Mouse (Mus musculus) stomach, postnatal 0 days (tissue): Measurements from ENCODE around the gene Txn2. TPM values are rescaled to one million over a fixed set of nuclear protein-coding genes. Genes with fewer than 3 reads are reported as not detected.

Experiments used
- ATAC-seq: fragments of 200-750 bp; cut with Nextera tagmentation; 2 replicates; pipeline ENCODE4 v1.8.0; 2017; ENCODE audit not compliant: low FRiP score, low TSS enrichment
- DNase-seq: peaks from one replicate; pipeline ENCODE4 v3.0.0-alpha.2; 2016; ENCODE audit warnings: low spot score
- H3K27ac ChIP-seq: fragments of 300-500 bp; sonication (generic); replicated peaks from 2 replicates; pipeline ENCODE4 v1.5.1; 2014; ENCODE audit warnings: mild to moderate bottlenecking, control low read depth
- H3K27me3 ChIP-seq: fragments of 300-500 bp; sonication (generic); 2 replicates; pipeline ENCODE4 v1.6.1; 2014; ENCODE audit warnings: low read length; ENCODE audit not compliant: control insufficient read depth, insufficient read depth
- H3K36me3 ChIP-seq: fragments of 300-500 bp; sonication (generic); 2 replicates; pipeline ENCODE4 v1.6.1; 2014; ENCODE audit warnings: low read length, mixed read lengths; ENCODE audit not compliant: control insufficient read depth, insufficient read depth
- H3K4me1 ChIP-seq: fragments of 300-500 bp; sonication (generic); replicated peaks from 2 replicates; pipeline ENCODE4 v1.6.1; 2014; ENCODE audit warnings: antibody characterized with exemption; ENCODE audit not compliant: control insufficient read depth, insufficient read depth
- H3K4me2 ChIP-seq: fragments of 300-500 bp; sonication (generic); replicated peaks from 2 replicates; pipeline ENCODE4 v1.6.1; 2014; ENCODE audit warnings: low read depth, mild to moderate bottlenecking, control low read depth, moderate library complexity
- H3K4me3 ChIP-seq: fragments of 300-500 bp; sonication (generic); 2 replicates; pipeline ENCODE4 v1.5.1; 2014; ENCODE audit warnings: low read depth, low read length, control low read depth
- H3K9ac ChIP-seq: fragments of 300-500 bp; sonication (generic); 2 replicates; pipeline ENCODE4 v1.6.1; 2014; ENCODE audit warnings: mild to moderate bottlenecking, low read length, control low read depth, mixed read lengths
- H3K9me3 ChIP-seq: fragments of 300-500 bp; sonication (generic); 2 replicates; pipeline ENCODE4 v1.6.1; 2016; ENCODE audit warnings: low read length; ENCODE audit not compliant: control insufficient read depth
- CTCF ChIP-seq: IDR thresholded peaks from 2 replicates; pipeline ENCODE4 v1.5.1; 2016; ENCODE audit warnings: antibody characterized with exemption, low read depth, mild to moderate bottlenecking, moderate library complexity
- EP300 ChIP-seq: optimal IDR thresholded peaks from 2 replicates; pipeline ENCODE3; 2016; ENCODE audit warnings: antibody characterized with exemption
- WGBS: fragments of 180-500 bp; shearing (Covaris S2); extraction: QIAGEN DNeasy Blood & Tissue Kit; methylation state at CpG from one replicate; pipeline ENCODE4 v1.1.7; 2014; 5-methylcytosine and 5-hydroxymethylcytosine counted together
- polyA plus RNA-seq: library from polyadenylated mRNA; unstranded; fragments of >200 nt; fragmentation: Nextera tagmentation; extraction: Ambion mirVana; gene quantifications from 2 replicates; pipeline ENCODE4 v1.2.1, GENCODE M21; 2015

Txn2 gene
- polyA plus RNA-seq, 1 experiment from 2014 or later: 176 TPM

DNA sequence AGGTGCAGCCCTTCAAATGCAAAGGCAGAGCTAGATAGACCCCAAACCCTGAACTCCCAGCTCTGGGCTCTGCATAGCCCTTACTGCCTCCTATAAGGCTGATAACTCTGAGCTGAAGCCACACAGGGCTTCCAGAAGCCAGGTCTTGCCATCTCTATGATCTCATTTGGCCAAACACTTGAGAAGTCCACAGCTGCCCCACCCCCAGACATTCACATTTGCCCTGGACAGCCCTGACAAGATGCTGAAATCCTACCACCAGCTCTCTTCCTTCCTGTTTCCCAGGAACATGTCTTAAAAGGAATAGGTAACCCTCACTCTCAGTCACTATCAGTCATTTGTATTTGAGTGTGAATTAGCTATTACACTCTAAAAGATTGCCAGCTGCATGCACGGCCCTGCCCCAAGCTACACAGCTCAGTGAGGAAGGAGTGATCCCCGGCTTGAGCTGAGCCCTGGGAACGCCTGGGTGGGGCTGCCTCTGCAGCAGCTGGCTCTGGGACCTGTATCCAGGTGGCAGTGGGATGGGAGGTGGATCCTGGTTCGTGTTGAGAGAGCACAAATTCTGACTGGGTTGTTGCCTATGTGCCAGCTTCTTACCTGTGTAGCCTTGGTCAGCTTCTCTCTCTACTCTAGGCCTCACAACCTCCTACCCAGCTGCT is 38.9 kb downstream of the Txn2 start:
- no peaks in the 10 kb centered on the region for H3K9me3 ChIP-seq
- peak; percentile 62 for DNase-seq
- peak; percentile 53 for ATAC-seq
- WGBS: 26% methylated on average over 4 of the region's 4 CpGs
- H3K4me2 ChIP-seq: no peak overlapping the region
- H3K9ac ChIP-seq: no peak overlapping the region
- no peaks in the 10 kb centered on the region for H3K27me3 ChIP-seq
- H3K4me1 ChIP-seq: no peaks in the 10 kb centered on the region
- no peak for TF ChIP-seq CTCF
- no peak for TF ChIP-seq EP300
- H3K4me3 ChIP-seq: no peak overlapping the region
- no peak overlapping the region for H3K27ac ChIP-seq
- no peaks in the 10 kb centered on the region for H3K36me3 ChIP-seq

DNA sequence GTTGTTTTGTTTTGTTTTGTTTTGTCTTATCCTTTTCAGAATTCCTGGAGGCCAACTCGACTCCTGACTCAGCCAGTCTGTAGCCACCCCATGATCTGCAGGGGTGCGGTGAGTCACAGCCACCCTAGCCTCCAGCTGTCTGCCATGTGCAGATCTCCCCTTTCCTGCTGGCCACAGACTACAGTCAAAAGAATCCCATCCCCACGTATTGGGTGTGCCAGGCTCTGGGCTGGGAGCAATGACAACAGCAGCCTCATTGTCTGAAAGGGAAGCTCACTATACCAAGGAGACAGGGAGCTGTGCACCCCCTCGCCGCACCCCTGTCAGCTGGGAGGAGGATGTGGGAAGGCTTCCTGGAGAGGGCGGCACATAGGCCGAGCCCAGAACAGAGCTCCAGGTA is 40.5 kb downstream of the Txn2 start:
- DNase-seq (no peak), ATAC-seq (no peak)
- H3K27me3 ChIP-seq: no peaks in the 10 kb centered on the region
- H3K36me3 ChIP-seq: no peaks in the 10 kb centered on the region
- 53% methylated on average over 7 of the region's 7 CpGs for WGBS
- TF ChIP-seq CTCF: no peak
- no peak for TF ChIP-seq EP300
- H3K27ac ChIP-seq: no peak overlapping the region
- H3K4me1 ChIP-seq: no peaks in the 10 kb centered on the region
- no peak overlapping the region for H3K4me2 ChIP-seq
- no peaks in the 10 kb centered on the region for H3K9me3 ChIP-seq
- no peak overlapping the region for H3K4me3 ChIP-seq
- no peak overlapping the region for H3K9ac ChIP-seq

DNA sequence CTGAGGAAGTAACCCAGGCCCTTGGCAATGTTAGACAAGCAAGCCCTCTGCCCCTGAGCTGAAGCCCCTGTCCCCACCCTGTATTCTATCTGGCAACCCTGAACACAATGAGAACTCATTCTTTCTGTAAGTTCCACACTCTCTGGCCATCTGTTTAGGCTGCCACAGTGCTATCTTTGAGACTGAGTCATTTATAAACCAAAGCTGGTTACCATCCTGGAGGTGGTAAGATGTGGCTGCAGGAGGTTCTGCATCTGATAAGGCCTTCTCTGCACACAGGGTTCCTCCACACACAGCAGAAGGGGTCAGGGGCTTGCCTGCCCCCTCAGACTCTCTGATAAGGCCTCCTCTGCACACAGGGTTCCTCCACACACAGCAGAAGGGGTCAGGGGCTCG is 41.7 kb downstream of the Txn2 start:
- no peaks in the 10 kb centered on the region for H3K9me3 ChIP-seq
- no peak overlapping the region for H3K4me2 ChIP-seq
- H3K27ac ChIP-seq: no peak overlapping the region
- peaks cover 6% of the 10 kb centered on the region for H3K4me1 ChIP-seq
- TF ChIP-seq CTCF (no peak), EP300 (no peak)
- H3K4me3 ChIP-seq: no peak overlapping the region
- H3K36me3 ChIP-seq: no peaks in the 10 kb centered on the region
- DNase-seq (no peak), ATAC-seq (no peak)
- no peaks in the 10 kb centered on the region for H3K27me3 ChIP-seq
- no peak overlapping the region for H3K9ac ChIP-seq
- WGBS: 42% methylated on average over 1 of the region's 1 CpGs

DNA sequence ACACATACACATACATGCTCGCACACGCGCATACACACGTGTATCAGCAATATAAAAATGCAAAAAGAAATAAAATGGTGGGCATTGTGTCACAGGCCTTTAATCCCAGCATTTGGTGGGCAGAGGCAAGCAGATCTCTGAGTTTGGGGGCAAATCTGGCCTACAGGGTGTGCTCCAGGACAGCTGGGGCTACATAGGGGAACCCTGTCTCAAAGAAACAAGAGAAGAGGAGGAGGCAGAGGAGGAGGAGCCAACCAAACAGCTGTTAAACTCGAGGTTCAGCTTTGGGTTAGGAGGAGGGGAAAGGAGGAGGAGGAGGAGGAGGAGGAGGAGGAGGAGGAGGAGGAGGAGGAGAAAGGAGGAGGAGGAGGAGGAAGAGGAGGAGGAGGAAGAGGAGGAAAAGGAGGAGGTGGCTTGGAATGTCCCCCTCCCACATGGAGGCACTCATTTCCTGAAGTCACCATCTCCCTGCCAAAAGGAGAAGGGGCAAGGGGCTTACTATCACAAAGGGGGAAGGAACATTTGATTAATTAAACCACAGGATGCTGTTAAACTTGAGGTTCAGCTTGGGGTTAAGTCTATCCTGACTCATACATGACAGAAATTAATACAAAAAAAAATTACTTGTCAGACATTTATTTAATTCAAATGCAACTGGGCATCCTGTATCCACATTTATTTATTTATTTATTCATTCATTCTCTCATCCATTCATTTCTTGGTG is 42.3 kb downstream of the Txn2 start:
- no peak overlapping the region for H3K27ac ChIP-seq
- DNase-seq: no peak
- WGBS: 97% methylated on average over 4 of the region's 5 CpGs

DNA sequence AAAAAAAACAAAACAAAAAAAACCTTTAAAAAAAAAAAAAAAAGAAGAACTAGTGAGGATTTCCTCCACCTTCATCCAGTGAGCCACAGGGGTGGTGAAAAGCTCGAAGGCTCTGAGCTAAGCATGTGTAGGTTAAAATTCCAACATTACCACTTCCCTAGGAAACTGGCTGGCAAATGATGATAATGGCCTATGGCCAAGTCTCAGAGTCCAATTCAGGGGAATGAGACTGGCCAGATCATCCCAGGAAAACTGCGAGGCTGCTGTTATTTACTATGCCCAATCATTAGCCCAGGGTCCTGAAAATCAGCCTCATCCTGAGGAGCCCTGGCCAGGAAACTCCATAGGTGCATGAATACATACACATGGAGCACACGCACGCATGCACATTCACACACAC is 42.9 kb downstream of the Txn2 start:
- WGBS: 72% methylated on average over 4 of the region's 4 CpGs
- TF ChIP-seq CTCF (no peak), EP300 (no peak)
- Histone ChIP-seq H3K4me3 (no peak overlapping the region), H3K36me3 (no peaks in the 10 kb centered on the region), H3K4me1 (peaks cover 8% of the 10 kb centered on the region), H3K9ac (no peak overlapping the region), H3K27me3 (no peaks in the 10 kb centered on the region), H3K27ac (no peak overlapping the region), H3K4me2 (no peak overlapping the region), H3K9me3 (no peaks in the 10 kb centered on the region)
- DNase-seq (no peak), ATAC-seq (no peak)

More for the DNA sequence above, 42.3 kb downstream of the Txn2 start:
- Histone ChIP-seq H3K9me3 (no peaks in the 10 kb centered on the region), H3K27me3 (no peaks in the 10 kb centered on the region), H3K4me1 (peaks cover 8% of the 10 kb centered on the region), H3K4me2 (no peak overlapping the region), H3K4me3 (no peak overlapping the region), H3K9ac (no peak overlapping the region), H3K36me3 (no peaks in the 10 kb centered on the region)
- ATAC-seq: no peak
- no peak for TF ChIP-seq EP300

DNA sequence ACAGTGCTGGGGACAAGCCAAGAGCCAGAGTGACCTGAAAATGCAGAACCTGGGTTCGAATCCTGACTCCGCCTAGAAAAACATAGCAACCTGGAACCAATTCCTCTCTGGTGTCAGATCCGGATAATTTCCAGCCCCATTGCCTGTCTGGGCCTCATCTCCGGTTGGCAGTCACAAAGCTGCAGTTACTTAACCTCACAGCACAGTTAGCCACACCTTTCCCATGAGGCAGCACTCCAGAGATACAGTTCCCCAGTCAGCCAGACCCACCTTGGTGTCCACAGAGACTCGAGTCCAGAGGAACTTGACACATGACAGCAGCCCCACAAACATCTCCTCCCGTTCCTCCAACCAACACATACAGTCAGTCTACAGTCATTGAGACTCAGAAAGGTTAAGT is 43.6 kb downstream of the Txn2 start:
- Histone ChIP-seq H3K27me3 (no peaks in the 10 kb centered on the region), H3K4me3 (no peak overlapping the region), H3K9ac (no peak overlapping the region), H3K36me3 (no peaks in the 10 kb centered on the region), H3K4me1 (peaks cover 8% of the 10 kb centered on the region), H3K9me3 (no peaks in the 10 kb centered on the region), H3K27ac (no peak overlapping the region), H3K4me2 (no peak overlapping the region)
- ATAC-seq (no peak), DNase-seq (no peak)
- TF ChIP-seq CTCF: no peak
- TF ChIP-seq EP300: no peak
- 73% methylated on average over 6 of the region's 6 CpGs for WGBS
